Mouse (Mus musculus): ENCODE data around the gene Alg2. TPM values are rescaled to one million over a fixed set of nuclear protein-coding genes. Genes with fewer than 3 reads are reported as not detected.

Gene Alg2
- polyA plus RNA-seq, 1 experiment from 2014 or later, result 61.1 TPM

DNA sequence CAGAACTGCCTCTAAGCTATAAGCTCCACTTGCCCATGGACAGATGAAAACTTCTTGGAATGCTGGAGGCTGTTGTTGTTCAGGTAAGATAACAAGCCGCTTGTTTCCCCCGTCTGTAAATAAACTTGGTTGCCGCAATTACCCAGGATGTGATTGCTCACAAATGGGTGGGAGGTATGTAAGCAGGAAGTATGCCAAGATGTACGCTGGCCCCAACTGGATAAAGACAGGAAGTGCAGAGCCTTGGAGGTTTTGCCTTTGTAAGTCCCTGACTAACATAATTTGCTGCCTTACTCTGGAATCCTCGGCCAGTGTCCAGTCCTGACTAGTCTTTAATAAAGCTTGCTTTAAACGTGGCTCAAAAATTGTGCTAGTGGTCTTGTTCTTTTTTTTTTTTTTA is 43.6 kb downstream of the Alg2 start:
- no peaks in the 10 kb centered on the region for H3K9me3 ChIP-seq (replicated peaks)
- H3K4me1 ChIP-seq, result no peaks in the 10 kb centered on the region
- no peaks in the 10 kb centered on the region for H3K27me3 ChIP-seq
- 50% methylated on average over 6 of the region's 6 CpGs for WGBS
- H3K9ac ChIP-seq, result no peak overlapping the region
- ATAC-seq (ENCODE audit: insufficient number of reproducible peaks, low FRiP score, low TSS enrichment, low read depth), result no peak
- H3K4me3 ChIP-seq (replicated peaks), result no peak overlapping the region
- no peak overlapping the region for H3K27ac ChIP-seq (replicated peaks)
- H3K4me2 ChIP-seq (replicated peaks), result no peak overlapping the region
- no peaks in the 10 kb centered on the region for H3K36me3 ChIP-seq

DNA sequence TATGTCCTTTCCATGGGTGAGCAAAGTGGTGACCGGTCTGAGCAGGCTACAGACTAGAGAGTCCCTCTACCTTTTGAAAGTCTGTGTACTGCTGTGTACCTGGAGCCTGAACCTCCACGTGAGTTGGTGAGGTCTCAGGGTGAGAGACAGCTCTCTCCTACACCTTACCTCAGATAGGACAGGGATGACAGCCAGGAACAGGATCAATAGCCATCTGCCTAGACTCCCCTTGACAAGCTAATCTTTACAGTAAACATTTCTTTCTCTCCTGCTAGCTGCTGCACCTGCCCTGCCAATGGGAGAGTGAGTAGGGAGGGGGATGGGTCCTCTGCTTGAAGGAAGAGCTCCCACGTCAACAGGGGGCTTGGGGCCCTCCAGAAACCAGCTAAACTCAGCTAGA is 46.5 kb downstream of the Alg2 start:
- Histone ChIP-seq H3K9ac (no peak overlapping the region), H3K36me3 (no peaks in the 10 kb centered on the region), H3K4me3 (replicated peaks) (no peak overlapping the region), H3K27me3 (no peaks in the 10 kb centered on the region), H3K27ac (replicated peaks) (no peak overlapping the region), H3K4me2 (replicated peaks) (no peak overlapping the region), H3K9me3 (replicated peaks) (no peaks in the 10 kb centered on the region), H3K4me1 (no peaks in the 10 kb centered on the region)
- WGBS, result 65% methylated on average over 3 of the region's 3 CpGs
- ATAC-seq (ENCODE audit: insufficient number of reproducible peaks, low FRiP score, low TSS enrichment, low read depth), result no peak

DNA sequence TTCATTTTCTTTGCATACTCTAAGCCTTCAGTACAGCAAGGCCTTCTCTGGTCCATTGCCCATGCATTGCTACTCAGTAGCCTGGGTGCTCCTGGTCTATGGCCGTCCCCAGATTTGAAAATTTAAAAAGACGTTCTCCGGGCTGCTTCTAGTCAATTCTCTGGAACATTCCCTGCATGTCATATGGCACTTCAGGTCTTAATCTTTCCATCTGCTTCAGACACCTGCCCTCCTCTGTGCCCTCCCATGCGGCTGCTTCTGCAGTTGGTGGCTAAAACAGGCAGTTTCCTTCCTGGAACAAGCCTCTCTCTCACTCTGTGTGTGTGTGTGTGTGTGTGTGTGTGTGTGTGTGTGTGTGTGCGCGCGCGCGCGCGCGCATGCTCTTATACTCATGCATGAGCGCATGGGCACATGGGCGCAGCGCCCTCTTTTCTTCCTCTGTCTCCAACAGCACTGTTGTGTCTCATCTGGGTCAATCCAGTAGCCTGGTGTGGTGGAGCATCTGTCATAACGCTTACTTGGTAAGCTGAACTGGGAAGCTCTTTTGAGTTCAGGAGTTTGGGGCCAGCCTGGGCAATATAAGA is 48.8 kb downstream of the Alg2 start:
- H3K4me3 ChIP-seq (replicated peaks), result no peak overlapping the region
- no peak for ATAC-seq (ENCODE audit: insufficient number of reproducible peaks, low FRiP score, low TSS enrichment, low read depth)
- 90% methylated on average over 16 of the region's 16 CpGs for WGBS

DNA sequence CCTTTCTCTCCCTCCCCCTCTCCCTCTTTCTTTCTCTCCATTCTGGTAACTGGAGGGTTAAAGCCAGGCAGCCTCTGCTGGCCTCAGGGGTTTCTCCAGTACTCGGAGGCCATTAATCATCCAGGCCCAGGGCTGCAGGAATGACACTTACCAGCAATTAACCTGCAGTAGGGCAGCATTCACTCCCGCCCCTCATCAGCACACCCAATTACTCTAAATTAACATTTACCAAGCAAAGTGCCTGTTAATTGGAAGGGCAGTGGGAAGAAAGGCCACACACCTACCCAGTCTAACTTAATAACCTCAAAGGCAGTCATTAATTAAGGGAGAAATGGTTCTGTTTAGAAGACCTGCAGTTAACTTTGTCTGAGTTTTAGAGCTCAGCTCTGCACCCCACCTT is 49.8 kb downstream of the Alg2 start:
- 22% methylated on average over 2 of the region's 2 CpGs for WGBS

More for the DNA sequence above, 48.8 kb downstream of the Alg2 start:
- Histone ChIP-seq H3K9ac (no peak overlapping the region), H3K27ac (replicated peaks) (no peak overlapping the region), H3K36me3 (no peaks in the 10 kb centered on the region), H3K9me3 (replicated peaks) (no peaks in the 10 kb centered on the region), H3K27me3 (no peaks in the 10 kb centered on the region), H3K4me2 (replicated peaks) (no peak overlapping the region), H3K4me1 (0 out of 2 replicates have a peak, but pooled peaks cover under 1% of the 10 kb centered on the region)

DNA sequence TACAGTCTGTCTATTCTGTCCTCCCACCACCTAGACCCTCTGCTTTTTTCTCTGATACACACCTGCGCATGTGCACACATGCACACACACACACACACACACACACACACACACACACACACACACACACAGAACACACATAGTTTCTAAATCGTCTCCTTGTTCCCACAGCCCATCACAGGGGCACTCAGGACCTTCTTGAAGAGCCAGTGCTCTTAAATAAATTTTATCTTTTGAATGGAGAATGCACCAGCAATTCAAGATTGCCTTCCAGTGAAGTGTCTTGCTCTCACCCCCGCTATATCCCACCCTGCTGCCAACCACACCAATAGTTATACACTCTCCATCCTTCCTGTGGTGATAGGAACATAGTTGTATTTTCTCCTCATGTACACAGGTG is 51.2 kb downstream of the Alg2 start:
- Histone ChIP-seq H3K4me3 (replicated peaks) (no peak overlapping the region), H3K36me3 (no peaks in the 10 kb centered on the region), H3K4me1 (0 out of 2 replicates have a peak, but pooled peaks cover 5% of the 10 kb centered on the region), H3K4me2 (replicated peaks) (no peak overlapping the region), H3K9me3 (replicated peaks) (no peaks in the 10 kb centered on the region), H3K27me3 (no peaks in the 10 kb centered on the region), H3K27ac (replicated peaks) (no peak overlapping the region), H3K9ac (no peak overlapping the region)
- WGBS, result 86% methylated on average over 3 of the region's 3 CpGs
- ATAC-seq (ENCODE audit: insufficient number of reproducible peaks, low FRiP score, low TSS enrichment, low read depth), result no peak

More for the DNA sequence above, 49.8 kb downstream of the Alg2 start:
- no peak for ATAC-seq (ENCODE audit: insufficient number of reproducible peaks, low FRiP score, low TSS enrichment, low read depth)
- Histone ChIP-seq H3K27me3 (no peaks in the 10 kb centered on the region), H3K4me1 (0 out of 2 replicates have a peak, but pooled peaks cover 5% of the 10 kb centered on the region), H3K27ac (replicated peaks) (no peak overlapping the region), H3K4me3 (replicated peaks) (no peak overlapping the region), H3K4me2 (replicated peaks) (no peak overlapping the region), H3K9ac (no peak overlapping the region), H3K36me3 (no peaks in the 10 kb centered on the region), H3K9me3 (replicated peaks) (no peaks in the 10 kb centered on the region)

DNA sequence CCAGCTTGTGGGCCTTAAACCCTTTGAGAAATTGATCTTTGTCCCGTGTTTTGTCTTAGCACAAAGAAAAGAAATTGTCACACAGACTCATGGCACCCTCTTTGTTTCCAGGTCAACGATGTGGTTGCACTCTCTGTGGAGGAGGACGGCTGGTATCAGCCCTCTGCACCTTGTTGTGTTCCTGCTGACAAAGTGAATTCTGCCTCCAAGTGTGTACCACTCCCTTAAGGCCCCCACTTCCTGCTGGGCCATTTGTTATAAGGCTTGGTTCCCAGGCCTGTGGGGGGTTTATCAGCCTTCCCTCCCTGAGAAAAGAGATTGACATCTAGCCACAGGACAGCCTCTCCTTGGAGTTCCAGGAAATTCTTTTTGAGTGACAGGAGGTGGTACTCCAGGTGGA is 51.9 kb downstream of the Alg2 start:
- no peak for ATAC-seq (ENCODE audit: insufficient number of reproducible peaks, low FRiP score, low TSS enrichment, low read depth)
- Histone ChIP-seq H3K9ac (no peak overlapping the region), H3K27me3 (no peaks in the 10 kb centered on the region), H3K4me2 (replicated peaks) (no peak overlapping the region), H3K36me3 (no peaks in the 10 kb centered on the region), H3K9me3 (replicated peaks) (no peaks in the 10 kb centered on the region), H3K4me3 (replicated peaks) (no peak overlapping the region), H3K27ac (replicated peaks) (no peak overlapping the region), H3K4me1 (0 out of 2 replicates have a peak, but pooled peaks cover 5% of the 10 kb centered on the region)
- WGBS, result 46% methylated on average over 3 of the region's 3 CpGs

DNA sequence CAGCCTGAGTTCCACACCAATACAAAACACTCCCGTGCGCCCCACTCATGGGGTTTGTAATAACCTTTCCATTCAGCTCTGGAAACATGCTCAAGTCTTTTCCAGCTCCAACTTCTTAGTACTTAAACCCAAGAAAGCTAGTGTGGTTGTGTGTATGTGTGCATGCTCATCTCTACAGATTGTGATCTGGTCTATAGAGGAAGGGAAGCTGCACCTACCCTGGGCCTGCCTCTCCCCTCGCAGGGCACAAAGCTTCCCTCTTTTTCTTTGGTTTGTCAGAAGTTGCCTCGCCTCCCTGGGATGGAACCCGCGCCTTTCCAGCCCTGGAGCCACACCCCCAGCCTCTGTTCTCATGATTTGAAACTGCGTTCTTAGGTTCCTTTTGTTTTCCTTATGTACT is 53.9 kb downstream of the Alg2 start:
- no peak overlapping the region for H3K4me3 ChIP-seq (replicated peaks)
- 34% methylated on average over 7 of the region's 7 CpGs for WGBS
- no peak overlapping the region for H3K4me2 ChIP-seq (replicated peaks)
- H3K36me3 ChIP-seq, result no peaks in the 10 kb centered on the region
- H3K27me3 ChIP-seq, result no peaks in the 10 kb centered on the region
- ATAC-seq (ENCODE audit: insufficient number of reproducible peaks, low FRiP score, low TSS enrichment, low read depth), result no peak
- no peaks in the 10 kb centered on the region for H3K9me3 ChIP-seq (replicated peaks)
- H3K4me1 ChIP-seq, result 0 out of 2 replicates have a peak, but pooled peaks cover 5% of the 10 kb centered on the region
- no peak overlapping the region for H3K9ac ChIP-seq
- no peak overlapping the region for H3K27ac ChIP-seq (replicated peaks)

DNA sequence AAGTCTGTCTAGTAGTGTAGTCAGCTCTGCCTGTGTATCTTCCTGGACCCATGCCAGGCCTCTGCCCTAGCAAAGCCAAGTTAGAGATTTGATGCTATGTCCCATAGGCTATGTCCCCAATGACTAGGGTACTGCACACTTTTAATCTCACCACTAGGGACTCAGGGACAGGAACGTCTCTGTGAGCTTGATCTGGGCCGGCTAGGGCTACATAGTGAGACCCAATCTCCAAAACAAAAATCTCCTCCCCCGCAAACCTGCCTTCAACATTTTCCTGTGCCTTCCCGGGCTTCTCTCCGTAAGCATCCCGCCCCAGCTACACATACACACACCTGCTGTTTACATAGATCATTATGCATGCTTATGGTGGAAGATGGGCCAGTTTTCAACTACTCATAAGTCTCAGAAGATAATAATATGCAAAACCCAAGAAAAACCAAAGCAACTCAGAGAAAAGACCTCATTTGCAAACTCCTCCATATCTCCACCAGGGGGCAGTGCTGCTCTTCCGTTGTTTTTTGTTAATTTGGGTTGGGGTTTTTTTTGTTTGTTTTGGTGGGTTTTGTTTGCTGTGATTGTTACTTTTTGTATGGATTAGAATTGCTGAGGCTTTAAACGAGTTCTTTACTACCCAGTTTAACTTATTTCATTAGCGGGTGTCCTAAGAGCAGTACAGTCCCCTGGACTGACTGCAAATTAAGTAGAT is 54.7 kb downstream of the Alg2 start:
- H3K9me3 ChIP-seq (replicated peaks), result no peaks in the 10 kb centered on the region
- no peak for ATAC-seq (ENCODE audit: insufficient number of reproducible peaks, low FRiP score, low TSS enrichment, low read depth)

DNA sequence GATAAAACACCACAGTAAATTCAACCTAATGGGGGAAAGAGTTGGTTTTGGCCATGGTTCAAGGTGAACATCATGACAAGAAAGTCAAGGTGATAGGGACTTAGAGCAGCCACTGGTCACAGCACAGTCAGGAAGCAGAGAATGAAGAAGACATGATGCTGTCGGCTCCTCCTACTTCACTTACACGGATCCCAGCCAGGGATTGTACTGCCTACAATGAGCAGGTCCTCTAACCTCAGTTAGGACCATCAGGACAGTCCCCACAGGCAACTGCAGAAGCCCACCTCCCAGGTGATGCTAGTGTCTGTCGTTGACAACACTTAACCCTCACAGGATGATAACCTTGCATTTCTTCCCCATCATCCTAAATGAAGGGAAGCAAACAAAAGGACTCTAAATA is 56.3 kb downstream of the Alg2 start:
- no peaks in the 10 kb centered on the region for H3K9me3 ChIP-seq (replicated peaks)
- no peak overlapping the region for H3K27ac ChIP-seq (replicated peaks)
- H3K4me3 ChIP-seq (replicated peaks), result no peak overlapping the region
- 0 out of 2 replicates have a peak, but pooled peaks cover 5% of the 10 kb centered on the region for H3K4me1 ChIP-seq
- 74% methylated on average over 3 of the region's 3 CpGs for WGBS
- H3K4me2 ChIP-seq (replicated peaks), result no peak overlapping the region
- no peak overlapping the region for H3K9ac ChIP-seq
- H3K27me3 ChIP-seq, result no peaks in the 10 kb centered on the region
- no peaks in the 10 kb centered on the region for H3K36me3 ChIP-seq
- no peak for ATAC-seq (ENCODE audit: insufficient number of reproducible peaks, low FRiP score, low TSS enrichment, low read depth)

More for the DNA sequence above, 54.7 kb downstream of the Alg2 start:
- Histone ChIP-seq H3K4me2 (replicated peaks) (no peak overlapping the region; the same call in 1 of the 2 replicates), H3K4me3 (replicated peaks) (no peak overlapping the region), H3K27me3 (no peaks in the 10 kb centered on the region), H3K4me1 (0 out of 2 replicates have a peak, but pooled peaks cover 5% of the 10 kb centered on the region), H3K27ac (replicated peaks) (no peak overlapping the region), H3K9ac (no peak overlapping the region), H3K36me3 (no peaks in the 10 kb centered on the region)
- WGBS, result 23% methylated on average over 9 of the region's 9 CpGs

Other genes with a start within 250 kb of the Alg2 start
- 32.0 and 32.9 TPM in 2 replicates for gene Tgfbr1, start 121.1 kb downstream of the Alg2 start, polyA plus RNA-seq (2015; fragmentation: Nextera tagmentation; extraction: Ambion mirVana)
- 398 and 413 TPM in 2 replicates for gene Sec61b, start 325 bp upstream of the Alg2 start, polyA plus RNA-seq (2015; fragmentation: Nextera tagmentation; extraction: Ambion mirVana)